Mouse (Mus musculus) liver, adult (tissue): ENCODE measurements at regions not wholly inside any gene's neighbourhood (a gene's known extent, or its start where the extent isn't known, plus 50 kb on each side); places are given as distances from the start of the nearest gene placed in this dataset.

Experiments used
- GATA4 ChIP-seq: IDR thresholded peaks from 2 replicates; pipeline ENCODE4 v1.6.1; 2014; ENCODE audit warnings: mild to moderate bottlenecking, low read length; ENCODE audit not compliant: insufficient replicate concordance

- no peak for TF ChIP-seq GATA4
These were observed 80.1 kb upstream of the Camk1g start for GRCm38 (mm10) chr1:193450201-193450600.

GRCm38 (mm10) chr1:193449394-193450103, 79.5 kb upstream of the Camk1g start:
- TF ChIP-seq GATA4, result peak; percentile 90

GRCm38 (mm10) chr1:193448793-193449393, 78.8 kb upstream of the Camk1g start:
- no peak for TF ChIP-seq GATA4

- TF ChIP-seq GATA4, result no peak
These were observed 77.5 kb upstream of the Camk1g start for GRCm38 (mm10) chr1:193447647-193448046.

- no peak for TF ChIP-seq GATA4
These were observed 74.0 kb upstream of the Camk1g start for GRCm38 (mm10) chr1:193443964-193444676.

- no peak for TF ChIP-seq GATA4
These were observed 70.4 kb upstream of the Camk1g start for GRCm38 (mm10) chr1:193440512-193440911.

GRCm38 (mm10) chr1:193434281-193434680, 64.2 kb upstream of the Camk1g start:
- TF ChIP-seq GATA4, result no peak

GRCm38 (mm10) chr1:193433493-193434021, 63.5 kb upstream of the Camk1g start:
- no peak for TF ChIP-seq GATA4

- TF ChIP-seq GATA4, result no peak
These were observed 60.1 kb upstream of the Camk1g start for GRCm38 (mm10) chr1:193430231-193430630.

GRCm38 (mm10) chr1:193423653-193424075, 53.6 kb upstream of the Camk1g start:
- TF ChIP-seq GATA4, result no peak

GRCm38 (mm10) chr1:193422886-193423285, 52.8 kb upstream of the Camk1g start:
- no peak for TF ChIP-seq GATA4

- no peak for TF ChIP-seq GATA4
These were observed 51.7 kb upstream of the Camk1g start for GRCm38 (mm10) chr1:193421820-193422219.

GRCm38 (mm10) chr1:193421414-193421813, 51.3 kb upstream of the Camk1g start:
- no peak for TF ChIP-seq GATA4
